Mouse (Mus musculus): ENCODE measurements at regions not wholly inside any gene's neighbourhood (a gene's known extent, or its start where the extent isn't known, plus 50 kb on each side); places are given as distances from the start of the nearest gene placed in this dataset.

GRCm38 (mm10) chr12:70749651-70750050 lies 75.7 kb upstream of the Frmd6 start:
- Histone ChIP-seq H3K4me3 (ENCODE audit: low read depth, low read length) (no peak overlapping the region), H3K4me1 (ENCODE audit: control insufficient read depth, low read depth, low read length) (no peaks in the 10 kb centered on the region), H3K27ac (ENCODE audit: low read length) (no peak overlapping the region), H3K4me2 (ENCODE audit: low read depth, low read length) (no peak overlapping the region), H3K9ac (ENCODE audit: low read depth, low read length) (no peak overlapping the region), H3K36me3 (ENCODE audit: control insufficient read depth, insufficient read depth) (no peaks in the 10 kb centered on the region), H3K27me3 (ENCODE audit: control insufficient read depth, insufficient read depth, low read depth, low read length) (no peaks in the 10 kb centered on the region), H3K9me3 (replicated peaks; ENCODE audit: control insufficient read depth, low read length) (no peaks in the 10 kb centered on the region)
- WGBS (ENCODE audit: insufficient replicate concordance) = 75% methylated on average over 2 of the region's 2 CpGs
- no peak for ATAC-seq (ENCODE audit: low read depth)

DNA sequence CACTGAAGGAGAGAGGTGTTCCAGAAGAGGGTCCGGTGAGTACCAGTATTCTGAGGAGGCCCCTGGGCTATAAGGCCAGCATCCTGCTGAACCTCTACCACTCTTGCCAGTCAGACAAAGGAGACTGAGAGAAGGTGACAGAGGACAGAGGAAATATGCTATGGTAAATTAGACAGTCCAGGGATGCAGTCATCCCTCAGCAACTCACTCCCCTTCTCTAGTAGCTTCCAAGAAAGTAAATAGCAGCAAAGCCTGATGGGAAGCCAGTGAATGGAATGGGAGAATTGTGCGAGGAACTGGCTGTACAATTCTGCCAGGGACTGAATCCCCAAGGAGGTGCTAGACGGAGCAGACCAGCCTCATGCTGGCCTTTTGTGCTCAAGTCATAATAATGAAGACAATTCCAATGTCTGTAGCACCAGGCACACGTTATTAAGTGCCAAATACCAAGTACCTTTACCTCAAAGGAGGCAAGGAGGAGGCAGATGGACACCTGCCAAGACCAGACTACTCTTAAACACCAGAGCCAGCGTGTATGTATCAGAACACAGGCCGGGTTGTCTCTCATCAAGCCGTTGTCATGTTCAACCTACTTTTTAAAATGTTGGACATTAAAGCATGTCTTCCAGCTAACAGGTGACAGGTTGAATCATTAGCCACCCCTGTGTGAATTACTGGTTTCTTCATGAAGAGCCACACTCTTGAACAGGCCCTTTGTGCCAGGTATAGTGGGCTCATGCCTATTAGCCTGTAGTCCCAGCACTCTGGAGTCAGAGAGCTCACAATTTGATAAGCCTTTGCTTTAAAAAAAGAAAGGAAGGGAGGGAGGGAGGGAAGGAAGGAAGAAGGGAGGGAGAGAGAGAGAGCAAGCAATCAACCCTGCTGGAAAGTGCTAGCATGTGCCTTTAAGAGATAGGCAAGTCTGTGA lies 74.4 kb upstream of the Frmd6 start:
- WGBS (ENCODE audit: insufficient replicate concordance) = 66% methylated on average over 7 of the region's 7 CpGs
- no peak overlapping the region for H3K4me2 ChIP-seq (ENCODE audit: low read depth, low read length)
- H3K9me3 ChIP-seq (replicated peaks; ENCODE audit: control insufficient read depth, low read length) = no peaks in the 10 kb centered on the region
- H3K9ac ChIP-seq (ENCODE audit: low read depth, low read length) = no peak overlapping the region
- no peaks in the 10 kb centered on the region for H3K36me3 ChIP-seq (ENCODE audit: control insufficient read depth, insufficient read depth)
- H3K4me3 ChIP-seq (ENCODE audit: low read depth, low read length) = no peak overlapping the region
- ATAC-seq (ENCODE audit: low read depth) = no peak
- H3K27me3 ChIP-seq (ENCODE audit: control insufficient read depth, insufficient read depth, low read depth, low read length) = no peaks in the 10 kb centered on the region
- H3K4me1 ChIP-seq (ENCODE audit: control insufficient read depth, low read depth, low read length) = no peaks in the 10 kb centered on the region
- no peak overlapping the region for H3K27ac ChIP-seq (ENCODE audit: low read length)

DNA sequence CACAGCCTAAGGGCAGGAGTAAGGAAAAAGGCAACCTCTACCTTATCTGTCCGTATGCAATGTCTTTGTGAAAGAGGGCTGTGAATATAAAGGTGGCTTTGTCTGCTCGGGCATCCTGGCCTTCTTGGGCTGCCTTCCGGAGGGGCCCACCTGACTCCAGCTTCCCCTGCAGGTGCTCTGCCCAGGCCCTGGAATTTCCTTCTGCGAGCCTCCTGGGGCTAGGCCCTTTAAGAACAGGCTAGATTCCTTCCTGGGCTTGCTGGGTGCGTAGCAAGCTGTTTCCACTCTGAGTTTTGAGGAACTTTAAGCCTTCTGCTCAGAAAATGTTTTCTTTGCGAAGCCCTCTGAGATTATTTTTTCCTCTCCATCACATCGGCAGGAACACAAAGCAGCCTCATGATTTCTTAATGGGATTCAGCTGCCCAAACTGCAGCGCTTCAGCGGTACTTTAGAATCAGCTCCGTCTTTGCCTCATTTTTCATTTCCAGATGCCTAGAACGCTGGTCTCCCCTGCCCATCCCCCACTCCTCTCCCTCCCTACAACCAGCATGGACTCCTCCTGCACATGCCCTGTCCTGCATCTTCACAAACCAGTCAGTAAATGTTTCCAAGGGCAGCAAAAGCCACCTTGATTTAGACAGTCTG lies 72.9 kb upstream of the Frmd6 start:
- Histone ChIP-seq H3K4me1 (ENCODE audit: control insufficient read depth, low read depth, low read length) (no peaks in the 10 kb centered on the region), H3K27me3 (ENCODE audit: control insufficient read depth, insufficient read depth, low read depth, low read length) (no peaks in the 10 kb centered on the region), H3K4me2 (ENCODE audit: low read depth, low read length) (no peak overlapping the region), H3K36me3 (ENCODE audit: control insufficient read depth, insufficient read depth) (no peaks in the 10 kb centered on the region), H3K9ac (ENCODE audit: low read depth, low read length) (no peak overlapping the region), H3K27ac (ENCODE audit: low read length) (no peak overlapping the region), H3K9me3 (replicated peaks; ENCODE audit: control insufficient read depth, low read length) (no peaks in the 10 kb centered on the region), H3K4me3 (ENCODE audit: low read depth, low read length) (no peak overlapping the region)
- WGBS (ENCODE audit: insufficient replicate concordance) = 43% methylated on average over 11 of the region's 11 CpGs
- no peak for ATAC-seq (ENCODE audit: low read depth)

GRCm38 (mm10) chr12:70752911-70753290 lies 72.4 kb upstream of the Frmd6 start:
- Histone ChIP-seq H3K27me3 (ENCODE audit: control insufficient read depth, insufficient read depth, low read depth, low read length) (no peaks in the 10 kb centered on the region), H3K9me3 (replicated peaks; ENCODE audit: control insufficient read depth, low read length) (no peaks in the 10 kb centered on the region), H3K4me3 (ENCODE audit: low read depth, low read length) (no peak overlapping the region), H3K9ac (ENCODE audit: low read depth, low read length) (no peak overlapping the region), H3K27ac (ENCODE audit: low read length) (no peak overlapping the region), H3K4me1 (ENCODE audit: control insufficient read depth, low read depth, low read length) (no peaks in the 10 kb centered on the region), H3K4me2 (ENCODE audit: low read depth, low read length) (no peak overlapping the region), H3K36me3 (ENCODE audit: control insufficient read depth, insufficient read depth) (no peaks in the 10 kb centered on the region)
- WGBS (ENCODE audit: insufficient replicate concordance) = 50% methylated on average over 4 of the region's 4 CpGs
- no peak for ATAC-seq (ENCODE audit: low read depth)

DNA sequence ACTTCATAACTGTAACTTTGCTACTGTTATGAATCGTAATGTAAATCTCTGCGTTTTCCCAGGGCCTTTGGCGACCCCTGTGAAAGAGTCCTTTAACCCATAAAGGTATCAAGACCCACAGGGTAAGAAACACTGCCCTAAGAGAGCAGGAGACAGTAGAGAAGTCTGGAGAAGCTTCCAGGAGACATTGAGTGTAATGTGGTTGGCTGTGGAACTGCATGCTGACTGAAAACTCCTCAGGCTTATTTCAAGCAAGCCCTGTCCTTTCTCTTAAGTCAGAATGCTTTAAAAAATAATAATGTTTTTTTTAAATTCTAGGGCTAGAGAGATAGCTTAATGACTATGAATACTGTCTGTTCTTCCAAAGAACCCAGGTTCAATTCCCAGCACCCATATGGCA lies 71.9 kb upstream of the Frmd6 start:
- H3K9ac ChIP-seq (ENCODE audit: low read depth, low read length) = no peak overlapping the region
- no peak overlapping the region for H3K4me2 ChIP-seq (ENCODE audit: low read depth, low read length)
- no peaks in the 10 kb centered on the region for H3K27me3 ChIP-seq (ENCODE audit: control insufficient read depth, insufficient read depth, low read depth, low read length)
- H3K36me3 ChIP-seq (ENCODE audit: control insufficient read depth, insufficient read depth) = no peaks in the 10 kb centered on the region
- no peak overlapping the region for H3K27ac ChIP-seq (ENCODE audit: low read length)
- ATAC-seq (ENCODE audit: low read depth) = no peak
- 68% methylated on average over 3 of the region's 3 CpGs for WGBS (ENCODE audit: insufficient replicate concordance)
- H3K9me3 ChIP-seq (replicated peaks; ENCODE audit: control insufficient read depth, low read length) = no peaks in the 10 kb centered on the region
- no peak overlapping the region for H3K4me3 ChIP-seq (ENCODE audit: low read depth, low read length)
- no peaks in the 10 kb centered on the region for H3K4me1 ChIP-seq (ENCODE audit: control insufficient read depth, low read depth, low read length)

DNA sequence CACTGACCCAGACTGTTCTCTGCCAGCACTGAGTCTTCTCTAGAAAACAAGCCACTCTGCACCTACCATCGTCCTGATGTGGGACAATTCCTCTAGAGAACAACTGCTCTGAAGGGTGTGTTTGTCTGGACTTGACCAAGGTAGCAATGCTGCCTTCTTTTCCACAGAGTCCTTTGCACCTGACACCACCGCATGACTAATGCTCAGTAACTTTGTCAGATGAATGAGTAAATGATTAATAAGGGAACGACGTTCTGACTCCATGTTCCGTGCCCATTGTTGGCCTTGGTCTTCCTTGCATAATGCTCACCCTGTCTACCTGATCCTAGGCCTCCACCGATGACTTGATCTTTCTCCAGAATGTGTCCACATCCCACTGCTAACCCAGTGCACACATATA lies 67.2 kb upstream of the Frmd6 start:
- ATAC-seq (ENCODE audit: low read depth) = no peak
- Histone ChIP-seq H3K27me3 (ENCODE audit: control insufficient read depth, insufficient read depth, low read depth, low read length) (no peaks in the 10 kb centered on the region), H3K9ac (ENCODE audit: low read depth, low read length) (no peak overlapping the region), H3K27ac (ENCODE audit: low read length) (no peak overlapping the region), H3K4me1 (ENCODE audit: control insufficient read depth, low read depth, low read length) (no peaks in the 10 kb centered on the region), H3K9me3 (replicated peaks; ENCODE audit: control insufficient read depth, low read length) (no peaks in the 10 kb centered on the region), H3K4me2 (ENCODE audit: low read depth, low read length) (no peak overlapping the region), H3K4me3 (ENCODE audit: low read depth, low read length) (no peak overlapping the region), H3K36me3 (ENCODE audit: control insufficient read depth, insufficient read depth) (no peaks in the 10 kb centered on the region)
- WGBS (ENCODE audit: insufficient replicate concordance) = 61% methylated on average over 6 of the region's 6 CpGs

- no peaks in the 10 kb centered on the region for H3K36me3 ChIP-seq (ENCODE audit: control insufficient read depth, insufficient read depth)
- H3K27me3 ChIP-seq (ENCODE audit: control insufficient read depth, insufficient read depth, low read depth, low read length) = no peaks in the 10 kb centered on the region
- H3K4me3 ChIP-seq (ENCODE audit: low read depth, low read length) = no peak overlapping the region
- no peak overlapping the region for H3K9ac ChIP-seq (ENCODE audit: low read depth, low read length)
- no peaks in the 10 kb centered on the region for H3K9me3 ChIP-seq (replicated peaks; ENCODE audit: control insufficient read depth, low read length)
- no peaks in the 10 kb centered on the region for H3K4me1 ChIP-seq (ENCODE audit: control insufficient read depth, low read depth, low read length)
- ATAC-seq (ENCODE audit: low read depth) = no peak
- H3K4me2 ChIP-seq (ENCODE audit: low read depth, low read length) = no peak overlapping the region
- 71% methylated on average over 12 of the region's 12 CpGs for WGBS (ENCODE audit: insufficient replicate concordance)
- H3K27ac ChIP-seq (ENCODE audit: low read length) = no peak overlapping the region
These were observed 61.8 kb upstream of the Frmd6 start for GRCm38 (mm10) chr12:70763542-70763941.

- ATAC-seq (ENCODE audit: low read depth) = no peak
- Histone ChIP-seq H3K4me1 (ENCODE audit: control insufficient read depth, low read depth, low read length) (no peaks in the 10 kb centered on the region), H3K9ac (ENCODE audit: low read depth, low read length) (no peak overlapping the region), H3K4me2 (ENCODE audit: low read depth, low read length) (no peak overlapping the region), H3K4me3 (ENCODE audit: low read depth, low read length) (no peak overlapping the region), H3K9me3 (replicated peaks; ENCODE audit: control insufficient read depth, low read length) (no peaks in the 10 kb centered on the region), H3K27me3 (ENCODE audit: control insufficient read depth, insufficient read depth, low read depth, low read length) (no peaks in the 10 kb centered on the region), H3K36me3 (ENCODE audit: control insufficient read depth, insufficient read depth) (no peaks in the 10 kb centered on the region), H3K27ac (ENCODE audit: low read length) (no peak overlapping the region)
- 66% methylated on average over 4 of the region's 4 CpGs for WGBS (ENCODE audit: insufficient replicate concordance)
These were observed 59.0 kb upstream of the Frmd6 start for GRCm38 (mm10) chr12:70766319-70766718.

DNA sequence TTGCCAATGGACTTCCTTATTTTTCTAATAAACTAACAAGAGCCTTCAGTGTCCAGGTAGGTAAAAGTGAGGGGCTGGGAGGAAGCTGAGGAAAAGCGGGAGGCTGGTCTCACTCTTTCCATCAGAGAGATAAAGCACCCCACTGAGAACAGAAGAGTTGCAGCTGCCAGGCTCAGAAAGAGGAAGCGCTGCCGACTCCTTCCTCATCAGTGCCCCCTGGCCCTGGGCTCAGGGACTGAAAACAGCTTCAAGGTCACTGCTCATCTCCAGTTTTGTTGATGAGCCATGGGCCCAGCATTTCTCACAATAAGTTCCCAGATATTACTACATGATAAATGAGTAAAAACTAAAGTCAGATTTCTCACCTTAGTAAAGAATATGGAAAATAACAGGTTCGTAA lies 57.4 kb upstream of the Frmd6 start:
- H3K4me2 ChIP-seq (ENCODE audit: low read depth, low read length) = no peak overlapping the region
- no peak for ATAC-seq (ENCODE audit: low read depth)
- no peaks in the 10 kb centered on the region for H3K27me3 ChIP-seq (ENCODE audit: control insufficient read depth, insufficient read depth, low read depth, low read length)
- H3K9ac ChIP-seq (ENCODE audit: low read depth, low read length) = no peak overlapping the region
- H3K4me3 ChIP-seq (ENCODE audit: low read depth, low read length) = no peak overlapping the region
- WGBS (ENCODE audit: insufficient replicate concordance) = 25% methylated on average over 4 of the region's 4 CpGs
- H3K4me1 ChIP-seq (ENCODE audit: control insufficient read depth, low read depth, low read length) = no peaks in the 10 kb centered on the region
- H3K27ac ChIP-seq (ENCODE audit: low read length) = no peak overlapping the region
- no peaks in the 10 kb centered on the region for H3K9me3 ChIP-seq (replicated peaks; ENCODE audit: control insufficient read depth, low read length)
- H3K36me3 ChIP-seq (ENCODE audit: control insufficient read depth, insufficient read depth) = no peaks in the 10 kb centered on the region

Measured in liver, embryonic 16.5 days (tissue).